Mouse (Mus musculus): ENCODE measurements around the gene Rbm11.

DNA sequence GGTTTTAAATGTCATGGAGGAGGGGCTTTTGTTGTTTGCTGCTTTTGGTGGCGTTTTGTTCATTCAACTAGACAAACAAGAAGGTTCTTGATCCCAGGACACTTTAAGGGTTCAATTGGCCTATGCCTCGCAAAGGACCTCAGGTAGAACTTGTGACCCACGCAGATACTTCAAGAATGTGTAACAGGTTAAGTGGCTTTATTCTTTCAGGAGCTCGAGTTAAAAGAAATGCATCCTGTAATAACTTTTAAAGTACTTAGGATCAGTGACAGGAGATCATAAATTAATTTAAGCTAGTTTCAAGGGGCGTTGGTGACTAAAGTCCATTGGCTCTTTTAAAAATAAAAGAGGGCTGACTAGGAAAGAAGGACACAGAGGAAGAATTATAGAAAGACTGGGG lies 10.4 kb upstream of the Rbm11 start:
- TF ChIP-seq CTCF (IDR thresholded peaks at IDR 0.05; ENCODE audit: borderline replicate concordance, extremely low read depth, insufficient read depth, insufficient read length): no peak
- no peak for TF ChIP-seq POLR2A (IDR thresholded peaks at IDR 0.05; ENCODE audit: borderline replicate concordance, extremely low read depth, insufficient read depth, insufficient read length, poor library complexity, severe bottlenecking)

Measured in brain, embryonic 14.5 days (tissue).